Mouse (Mus musculus) heart, postnatal 0 days (tissue): Measurements from ENCODE around the gene Rbl2. TPM values are rescaled to one million over a fixed set of nuclear protein-coding genes. Genes with fewer than 3 reads are reported as not detected.
A peak's percentile ranks its signal among the peaks of the same experiment; 100 is the strongest.

Experiments used
- ATAC-seq: fragments of 200-750 bp; cut with Nextera tagmentation; 2 replicates; pipeline ENCODE4 v1.8.0; 2017; ENCODE audit warnings: low read depth, moderate number of reproducible peaks, moderate library complexity; ENCODE audit not compliant: insufficient read depth
- DNase-seq: peaks from one replicate; pipeline ENCODE4 v3.0.0-alpha.2; 2016; ENCODE audit warnings: low spot score
- H3K27ac ChIP-seq: fragments of 300-500 bp; sonication (generic); 2 replicates; pipeline ENCODE4 v1.5.1; 2014; ENCODE audit warnings: low read depth, mild to moderate bottlenecking
- H3K27me3 ChIP-seq: fragments of 300-500 bp; sonication (generic); 2 replicates; pipeline ENCODE4 v1.6.1; 2014; ENCODE audit warnings: low read length, mixed read lengths; ENCODE audit not compliant: control insufficient read depth, insufficient read depth
- H3K36me3 ChIP-seq: fragments of 300-500 bp; sonication (generic); replicated peaks from 2 replicates; pipeline ENCODE4 v1.6.1; 2014; ENCODE audit warnings: low read length, mixed read lengths; ENCODE audit not compliant: control insufficient read depth, insufficient read depth
- H3K4me1 ChIP-seq: fragments of 300-500 bp; sonication (generic); 2 replicates; pipeline ENCODE4 v1.6.1; 2014; ENCODE audit warnings: antibody characterized with exemption; ENCODE audit not compliant: control insufficient read depth, insufficient read depth
- H3K4me2 ChIP-seq: fragments of 300-500 bp; sonication (generic); 2 replicates; pipeline ENCODE4 v1.6.1; 2014; ENCODE audit warnings: low read depth, mild to moderate bottlenecking, low read length, moderate library complexity
- H3K4me3 ChIP-seq: fragments of 300-500 bp; sonication (generic); 2 replicates; pipeline ENCODE4 v1.5.1; 2014; ENCODE audit warnings: low read depth, low read length
- H3K9ac ChIP-seq: fragments of 300-500 bp; sonication (generic); replicated peaks from 2 replicates; pipeline ENCODE4 v1.6.1; 2014; ENCODE audit warnings: low read depth, low read length, mixed read lengths
- H3K9me3 ChIP-seq: fragments of 300-500 bp; sonication (generic); replicated peaks from 2 replicates; pipeline ENCODE4 v1.6.1; 2016; ENCODE audit warnings: low read length; ENCODE audit not compliant: control insufficient read depth
- CTCF ChIP-seq: IDR thresholded peaks from 2 replicates; pipeline ENCODE4 v1.5.1; 2016; ENCODE audit warnings: antibody characterized with exemption, control low read depth, low read depth
- EP300 ChIP-seq: IDR thresholded peaks from 2 replicates; pipeline ENCODE4 v1.6.1; 2016; ENCODE audit warnings: antibody characterized with exemption, low read depth
- whole genome bisulfite sequencing: fragments of 180-500 bp; shearing (Covaris S2); extraction: QIAGEN DNeasy Blood & Tissue Kit; methylation state at CpG from one replicate; pipeline ENCODE4 v1.1.7; 2014; 5-methylcytosine and 5-hydroxymethylcytosine counted together
- polyA plus RNA-seq: library from polyadenylated mRNA; unstranded; fragments of >200 nt; fragmentation: Nextera tagmentation; extraction: Ambion mirVana; gene quantifications from 2 replicates; pipeline ENCODE4 v1.2.1, GENCODE M21; 2015
- total RNA-seq: library from RNA; depleted of rRNA; stranded (reverse); fragments of >200 nt; gene quantifications from 2 replicates; pipeline ENCODE4 v1.2.3, GENCODE M21; 2014; ENCODE audit warnings: low replicate concordance; rRNA removed

Rbl2 gene
- total RNA-seq = 20.1 and 26.4 TPM in 2 replicates
- 10.9 and 12.1 TPM in 2 replicates for polyA plus RNA-seq

- Histone ChIP-seq H3K27ac (peak within 1 kb of the TSS; percentile 97), H3K27me3 (no peaks in the 10 kb centered on the region), H3K4me2 (peak within 1 kb of the TSS; percentile 76), H3K4me3 (peak within 1 kb of the TSS; percentile 97), H3K4me1 (peaks cover 22% of the 10 kb centered on the region), H3K9ac (peak within 1 kb of the TSS; percentile 94), H3K9me3 (no peaks in the 10 kb centered on the region), H3K36me3 (0 out of 2 replicates have a peak, but pooled peaks cover 8% of the 10 kb centered on the region)
- TF ChIP-seq EP300 = peak; percentile 17; the same call in 1 of the 2 replicates
- no peak for TF ChIP-seq CTCF
- under 1% methylated on average over 25 of the region's 25 CpGs for WGBS
- ATAC-seq (peak; percentile 96), DNase-seq (peak; percentile 96)
These were observed at the start of gene Rbl2 for GRCm38 (mm10) chr8:91069834-91070233. Gene Rbl2 (plus strand): TSS chr8:91070057.

- no peak overlapping the region for H3K4me3 ChIP-seq
- H3K36me3 ChIP-seq = peaks cover 84% of the 10 kb centered on the region
These were observed 35.4 kb upstream of the Rbl2 start for GRCm38 (mm10) chr8:91034417-91034816.

GRCm38 (mm10) chr8:91036905-91037304 lies 33.0 kb upstream of the Rbl2 start:
- no peaks in the 10 kb centered on the region for H3K27me3 ChIP-seq
- DNase-seq = no peak
- no peaks in the 10 kb centered on the region for H3K9me3 ChIP-seq
- H3K36me3 ChIP-seq = peaks cover 87% of the 10 kb centered on the region
- no peak for ATAC-seq
- TF ChIP-seq CTCF = no peak
- TF ChIP-seq EP300 = no peak
- no peak overlapping the region for H3K4me3 ChIP-seq
- WGBS = 73% methylated on average over 6 of the region's 6 CpGs
- H3K4me2 ChIP-seq = no peak overlapping the region
- no peak overlapping the region for H3K9ac ChIP-seq
- H3K4me1 ChIP-seq = no peaks in the 10 kb centered on the region
- H3K27ac ChIP-seq = no peak overlapping the region

More at GRCm38 (mm10) chr8:91034417-91034816, 35.4 kb upstream of the Rbl2 start:
- Histone ChIP-seq H3K27me3 (no peaks in the 10 kb centered on the region), H3K9me3 (no peaks in the 10 kb centered on the region), H3K4me2 (no peak overlapping the region), H3K27ac (no peak overlapping the region), H3K4me1 (no peaks in the 10 kb centered on the region), H3K9ac (no peak overlapping the region)
- DNase-seq = no peak
- no peak for ATAC-seq
- TF ChIP-seq EP300 = no peak
- peak; percentile 16; the same call in 1 of the 2 replicates for TF ChIP-seq CTCF
- 86% methylated on average over 6 of the region's 6 CpGs for WGBS

GRCm38 (mm10) chr8:91038637-91039036 lies 31.2 kb upstream of the Rbl2 start:
- TF ChIP-seq EP300 = no peak
- TF ChIP-seq CTCF = no peak
- H3K9ac ChIP-seq = no peak overlapping the region
- H3K9me3 ChIP-seq = no peaks in the 10 kb centered on the region
- peaks cover 89% of the 10 kb centered on the region for H3K36me3 ChIP-seq
- H3K4me2 ChIP-seq = no peak overlapping the region
- no peak for DNase-seq
- H3K4me3 ChIP-seq = no peak overlapping the region
- no peaks in the 10 kb centered on the region for H3K27me3 ChIP-seq
- ATAC-seq = no peak
- WGBS = 57% methylated on average over 1 of the region's 1 CpGs
- H3K4me1 ChIP-seq = no peaks in the 10 kb centered on the region
- H3K27ac ChIP-seq = no peak overlapping the region

- H3K4me1 ChIP-seq = no peaks in the 10 kb centered on the region
- H3K27ac ChIP-seq = no peak overlapping the region
- 84% methylated on average over 4 of the region's 4 CpGs for WGBS
- DNase-seq = no peak
- H3K36me3 ChIP-seq = peaks cover 70% of the 10 kb centered on the region
- H3K9me3 ChIP-seq = no peaks in the 10 kb centered on the region
- TF ChIP-seq CTCF (no peak), EP300 (no peak)
- no peak overlapping the region for H3K9ac ChIP-seq
- no peaks in the 10 kb centered on the region for H3K27me3 ChIP-seq
- no peak for ATAC-seq
- no peak overlapping the region for H3K4me3 ChIP-seq
- H3K4me2 ChIP-seq = no peak overlapping the region
These were observed 23.5 kb upstream of the Rbl2 start for GRCm38 (mm10) chr8:91046370-91046769.

GRCm38 (mm10) chr8:91051037-91051436 lies 18.8 kb upstream of the Rbl2 start:
- Histone ChIP-seq H3K27me3 (no peaks in the 10 kb centered on the region), H3K36me3 (peaks cover 53% of the 10 kb centered on the region), H3K4me2 (no peak overlapping the region), H3K9me3 (no peaks in the 10 kb centered on the region), H3K4me1 (no peaks in the 10 kb centered on the region), H3K27ac (peak overlapping the region; percentile 36; the same call in 1 of the 2 replicates), H3K9ac (no peak overlapping the region), H3K4me3 (no peak overlapping the region)
- TF ChIP-seq EP300 (no peak), CTCF (no peak)
- ATAC-seq = peak; percentile 58; the same call in 1 of the 2 replicates
- 17% methylated on average over 8 of the region's 8 CpGs for WGBS
- DNase-seq = peak; percentile 53
